Mouse (Mus musculus) MEL (cell line): ENCODE results near the gene 4930564D02Rik. TPM values are rescaled to one million over a fixed set of nuclear protein-coding genes. Genes with fewer than 3 reads are reported as not detected.

Source experiments
- DNase-seq: peaks from one replicate; pipeline ENCODE4 v3.0.0; 2011; ENCODE audit warnings: low read depth, low spot score
- H3K27ac ChIP-seq: 2 replicates; pipeline ENCODE4 v1.5.1; 2012; ENCODE audit warnings: low read depth, mild to moderate bottlenecking, control low read depth, low read length, moderate library complexity; ENCODE audit not compliant: control insufficient read depth
- H3K27me3 ChIP-seq, 2 experiments: fragments of 150-350 bp in 1 of 2; sonication (generic) in 1 of 2; 2 replicates each; pipeline ENCODE4 v1.6.1; 2012; ENCODE audit warnings: low read length in 2 of 2, mild to moderate bottlenecking in 2 of 2, improper control_type of control experiment in 1 of 2, moderate library complexity in 1 of 2; ENCODE audit not compliant: insufficient read depth in 2 of 2, control insufficient read depth in 1 of 2
- H3K36me3 ChIP-seq, 2 experiments: 2 replicates each; pipeline ENCODE4 v1.6.1; 2012 to 2014; ENCODE audit warnings: low read length in 2 of 2, improper control_type of control experiment in 1 of 2, inconsistent platforms in 1 of 2, mild to moderate bottlenecking in 1 of 2; ENCODE audit not compliant: insufficient read depth in 2 of 2, control insufficient read depth in 1 of 2
- H3K4me1 ChIP-seq, 2 experiments: fragments of 150-350 bp in 1 of 2; sonication (generic) in 1 of 2; 2 replicates each; pipeline ENCODE4 v1.6.1; 2012; ENCODE audit warnings: low read length in 2 of 2, improper control_type of control experiment in 1 of 2, mild to moderate bottlenecking in 1 of 2; ENCODE audit not compliant: insufficient read depth in 2 of 2, control insufficient read depth in 1 of 2
- H3K4me3 ChIP-seq, 2 experiments: fragments of 150-350 bp in 1 of 2; sonication (generic) in 1 of 2; 2 replicates each; pipeline ENCODE4 v1.5.1; 2012; ENCODE audit warnings: low read depth in 2 of 2, low read length in 2 of 2, mild to moderate bottlenecking in 2 of 2, moderate library complexity in 2 of 2, control low read depth in 1 of 2, improper control_type of control experiment in 1 of 2; ENCODE audit not compliant: control insufficient read depth in 1 of 2, insufficient read depth in 1 of 2
- H3K79me2 ChIP-seq: 2 replicates; pipeline ENCODE4 v1.6.1; 2012; ENCODE audit warnings: mild to moderate bottlenecking, low read length, moderate library complexity; ENCODE audit not compliant: control insufficient read depth, poor library complexity, insufficient read depth
- H3K9ac ChIP-seq: 2 replicates; pipeline ENCODE4 v1.6.1; 2012; ENCODE audit warnings: low read depth, mild to moderate bottlenecking, control low read depth, low read length, moderate library complexity; ENCODE audit not compliant: control insufficient read depth, poor library complexity, severe bottlenecking
- H3K9me3 ChIP-seq: fragments of 150-350 bp; sonication (generic); replicated peaks from 2 replicates; pipeline ENCODE4 v1.6.1; 2012; ENCODE audit warnings: mild to moderate bottlenecking, low read length, improper control_type of control experiment, moderate library complexity; ENCODE audit not compliant: insufficient read depth
- E2F4 ChIP-seq: IDR thresholded peaks from 2 replicates; pipeline ENCODE4 v1.6.1; 2011; ENCODE audit warnings: low read depth, low read length, improper control_type of control experiment, borderline replicate concordance
- GABPA ChIP-seq: IDR thresholded peaks from 2 replicates; pipeline ENCODE4 v1.6.1; 2012; ENCODE audit warnings: low read depth, mild to moderate bottlenecking, inconsistent platforms, low read length, improper control_type of control experiment, moderate library complexity
- GATA1 ChIP-seq: IDR thresholded peaks from 2 replicates; pipeline ENCODE4 v1.6.1; 2011; ENCODE audit warnings: low read depth, low read length, improper control_type of control experiment
- JUND ChIP-seq: IDR thresholded peaks from 2 replicates; pipeline ENCODE4 v1.6.1; 2011; ENCODE audit warnings: low read depth, mild to moderate bottlenecking, improper control_type of control experiment, low read length
- MAZ ChIP-seq: IDR thresholded peaks from 2 replicates; pipeline ENCODE4 v1.6.1; 2012; ENCODE audit warnings: low read depth, mild to moderate bottlenecking, inconsistent platforms, low read length, improper control_type of control experiment
- MYB ChIP-seq: IDR thresholded peaks from 2 replicates; pipeline ENCODE4 v1.6.1; 2011; ENCODE audit warnings: mild to moderate bottlenecking, low read depth, low read length, improper control_type of control experiment
- MYC ChIP-seq: IDR thresholded peaks from 2 replicates; pipeline ENCODE4 v1.6.1; 2011; ENCODE audit warnings: low read depth, mild to moderate bottlenecking, low read length, improper control_type of control experiment, moderate library complexity
- NELFE ChIP-seq: IDR thresholded peaks from 2 replicates; pipeline ENCODE4 v1.6.1; 2011; ENCODE audit warnings: low read depth, low read length, improper control_type of control experiment
- NRF1 ChIP-seq: IDR thresholded peaks from 2 replicates; pipeline ENCODE4 v1.6.1; 2014; ENCODE audit warnings: low read depth, mild to moderate bottlenecking, inconsistent platforms, low read length, improper control_type of control experiment, moderate library complexity; ENCODE audit not compliant: poor library complexity, insufficient read depth, severe bottlenecking
- POLR2A ChIP-seq, 2 experiments: IDR thresholded peaks; 2 replicates each; pipeline ENCODE4 v1.6.1; 2011 to 2012; ENCODE audit warnings: low read length in 2 of 2, mild to moderate bottlenecking in 2 of 2, control low read depth in 1 of 2, improper control_type of control experiment in 1 of 2, low read depth in 1 of 2, moderate library complexity in 1 of 2; ENCODE audit not compliant: control insufficient read depth in 1 of 2, insufficient read depth in 1 of 2, poor library complexity in 1 of 2
- POLR2AphosphoS2 ChIP-seq: IDR thresholded peaks from 2 replicates; pipeline ENCODE4 v1.6.1; 2011; ENCODE audit warnings: low read length, improper control_type of control experiment
- RAD21 ChIP-seq: IDR thresholded peaks from 2 replicates; pipeline ENCODE4 v1.6.1; 2011; ENCODE audit warnings: mild to moderate bottlenecking, low read depth, low read length, improper control_type of control experiment
- RCOR1 ChIP-seq: IDR thresholded peaks from 2 replicates; pipeline ENCODE4 v1.6.1; 2012; ENCODE audit warnings: low read depth, mild to moderate bottlenecking, inconsistent platforms, low read length, improper control_type of control experiment
- TAL1 ChIP-seq: IDR thresholded peaks from 2 replicates; pipeline ENCODE4 v1.6.1; 2012; ENCODE audit warnings: mild to moderate bottlenecking, inconsistent platforms, low read length, moderate library complexity, mixed read lengths
- UBTF ChIP-seq: IDR thresholded peaks from 2 replicates; pipeline ENCODE4 v1.6.1; 2012; ENCODE audit warnings: low read depth, mild to moderate bottlenecking, inconsistent platforms, low read length, improper control_type of control experiment, moderate library complexity, borderline replicate concordance; ENCODE audit not compliant: insufficient read depth
- USF1 ChIP-seq: IDR thresholded peaks from 2 replicates; pipeline ENCODE4 v1.6.1; 2014; ENCODE audit warnings: low read depth, mild to moderate bottlenecking, inconsistent platforms, low read length, improper control_type of control experiment, moderate library complexity
- USF2 ChIP-seq, 2 experiments: IDR thresholded peaks; 2 replicates each; pipeline ENCODE4 v1.6.1; 2011 to 2012; ENCODE audit warnings: improper control_type of control experiment in 2 of 2, low read length in 2 of 2, borderline replicate concordance in 1 of 2, inconsistent platforms in 1 of 2, low read depth in 1 of 2, mild to moderate bottlenecking in 1 of 2; ENCODE audit not compliant: insufficient read depth in 1 of 2
- ZC3H11A ChIP-seq: IDR thresholded peaks from 2 replicates; pipeline ENCODE4 v1.6.1; 2012; ENCODE audit warnings: low read depth, mild to moderate bottlenecking, inconsistent platforms, low read length, improper control_type of control experiment
- ZKSCAN1 ChIP-seq: IDR thresholded peaks from 2 replicates; pipeline ENCODE4 v1.6.1; 2012; ENCODE audit warnings: low read depth, mild to moderate bottlenecking, inconsistent platforms, low read length, improper control_type of control experiment, moderate library complexity
- ZMIZ1 ChIP-seq: IDR thresholded peaks from 2 replicates; pipeline ENCODE4 v1.6.1; 2012; ENCODE audit warnings: low read depth, mild to moderate bottlenecking, inconsistent platforms, low read length, improper control_type of control experiment, moderate library complexity
- ZNF384 ChIP-seq: IDR thresholded peaks from 2 replicates; pipeline ENCODE4 v1.6.1; 2012; ENCODE audit warnings: low read depth, mild to moderate bottlenecking, inconsistent platforms, low read length, improper control_type of control experiment
- polyA plus RNA-seq, 2 experiments: library from polyadenylated mRNA; stranded (reverse) in 1 of 2; unstranded in 1 of 2; fragments of >175 nt in 1 of 2; fragments of >200 nt in 1 of 2; gene quantifications; 2 replicates each; pipeline versions ENCODE4 v1.2.1 to v1.2.4; 2012; ENCODE audit warnings: low replicate concordance in 2 of 2, low read depth in 1 of 2; ENCODE audit not compliant: insufficient read length in 2 of 2, insufficient read depth in 1 of 2, missing spikeins in 1 of 2
- total RNA-seq: library from RNA; depleted of rRNA; stranded (reverse); fragments of 300-350 nt; gene quantifications from 2 replicates; pipeline ENCODE4 v1.2.3, GENCODE M21; 2012

Gene 4930564D02Rik
- total and polyA plus RNA-seq, 3 experiments: not detected

GRCm38 (mm10) chr3:105060992-105061391, 5.7 kb upstream of the 4930564D02Rik start:
- no peak for TF ChIP-seq UBTF
- TF ChIP-seq GATA1: no peak
- TF ChIP-seq ZC3H11A: no peak
- no peak for TF ChIP-seq GABPA
- TF ChIP-seq ZNF384: no peak
- no peak for TF ChIP-seq MYB
- TF ChIP-seq NELFE: no peak
- TF ChIP-seq RCOR1: no peak
- no peak for TF ChIP-seq NRF1
- TF ChIP-seq E2F4: no peak
- TF ChIP-seq RAD21: no peak
- TF ChIP-seq ZKSCAN1: no peak
- no peak for TF ChIP-seq USF1
- TF ChIP-seq JUND: no peak
- TF ChIP-seq ZMIZ1: no peak
- no peak for DNase-seq
- Histone ChIP-seq H3K79me2 (no peaks in the 10 kb centered on the region), H3K27me3 (no peaks in the 10 kb centered on the region), H3K4me1 (no peaks in the 10 kb centered on the region), H3K9me3 (no peaks in the 10 kb centered on the region), H3K9ac (no peak overlapping the region), H3K4me3 (no peak overlapping the region), H3K27ac (no peak overlapping the region), H3K36me3 (no peaks in the 10 kb centered on the region)

- Histone ChIP-seq H3K79me2 (no peaks in the 10 kb centered on the region), H3K9ac (no peak overlapping the region), H3K27me3 (no peaks in the 10 kb centered on the region), H3K4me1 (no peaks in the 10 kb centered on the region), H3K4me3 (no peak overlapping the region), H3K27ac (no peak overlapping the region), H3K36me3 (no peaks in the 10 kb centered on the region), H3K9me3 (no peaks in the 10 kb centered on the region)
- no peak for DNase-seq
- TF ChIP-seq USF2 (IDR thresholded peaks at IDR 0.05; ENCODE audit: borderline replicate concordance in 1 of 2, insufficient read depth in 1 of 2, low read depth in 1 of 2, low read length in 2 of 2) (no peak), MAZ (no peak), POLR2AphosphoS2 (no peak), TAL1 (no peak), MYC (no peak), POLR2A (IDR thresholded peaks at IDR 0.05; ENCODE audit: control insufficient read depth in 1 of 2, insufficient read depth in 1 of 2, low read depth in 1 of 2, low read length in 2 of 2, poor library complexity in 1 of 2) (no peak), ZC3H11A (no peak), E2F4 (no peak)
Measured at GRCm38 (mm10) chr3:105061496-105061895, 5.1 kb upstream of the 4930564D02Rik start.
